Mouse (Mus musculus) myocyte (in vitro differentiated cells): ENCODE measurements around the gene Spryd7. TPM values are rescaled to one million over a fixed set of nuclear protein-coding genes. Genes with fewer than 3 reads are reported as not detected.
"Not testable (repeated sequence)": the region's sequence is repeated elsewhere in the genome, so short reads cannot be mapped to it uniquely, and the experiment has no call there.

Experiments
- H3K27me3 ChIP-seq: one replicate; pipeline ENCODE4 v1.6.1; 2011; ENCODE audit not compliant: control insufficient read depth, insufficient read depth, insufficient read length
- H3K36me3 ChIP-seq: one replicate; pipeline ENCODE4 v1.6.1; 2011; ENCODE audit not compliant: control insufficient read depth, insufficient read depth
- H3K4me2 ChIP-seq: one replicate; pipeline ENCODE4 v1.6.1; 2011; ENCODE audit warnings: low read depth, control low read depth
- H3K4me3 ChIP-seq: one replicate; pipeline ENCODE4 v1.5.1; 2011; ENCODE audit warnings: mild to moderate bottlenecking, control low read depth, moderate library complexity
- H3K79me2 ChIP-seq: one replicate; pipeline ENCODE4 v1.6.1; 2011; ENCODE audit not compliant: control insufficient read depth, insufficient read depth
- H3ac ChIP-seq: one replicate; pipeline ENCODE4 v1.6.1; 2011; ENCODE audit not compliant: control insufficient read depth, insufficient read length
- CEBPB ChIP-seq: IDR thresholded peaks from 2 replicates; pipeline ENCODE4 v1.6.1; 2011; ENCODE audit warnings: mild to moderate bottlenecking, moderate library complexity; ENCODE audit not compliant: poor library complexity, insufficient read depth, severe bottlenecking
- E2F4 ChIP-seq: IDR thresholded peaks from one replicate; pipeline ENCODE4 v1.6.1; 2011; ENCODE audit warnings: mild to moderate bottlenecking, control low read depth, moderate library complexity; ENCODE audit not compliant: insufficient read depth
- MAX ChIP-seq: IDR thresholded peaks from one replicate; pipeline ENCODE4 v1.6.1; 2011; ENCODE audit warnings: low read depth, mild to moderate bottlenecking, control low read depth
- MYOD1 ChIP-seq, 3 experiments: IDR thresholded peaks; one replicate each; pipeline ENCODE4 v1.6.1; 2011; ENCODE audit warnings: control low read depth in 2 of 3, low read depth in 2 of 3, mild to moderate bottlenecking in 2 of 3, moderate library complexity in 1 of 3; ENCODE audit not compliant: insufficient read length in 2 of 3, control insufficient read depth in 1 of 3
- MYOG ChIP-seq, 3 experiments: IDR thresholded peaks; one replicate each; pipeline ENCODE4 v1.6.1; 2011; ENCODE audit warnings: control low read depth in 2 of 3, low read depth in 2 of 3, mild to moderate bottlenecking in 2 of 3; ENCODE audit not compliant: insufficient read length in 2 of 3, control insufficient read depth in 1 of 3, insufficient read depth in 1 of 3
- POLR2A ChIP-seq: IDR thresholded peaks from one replicate; pipeline ENCODE4 v1.6.1; 2011; ENCODE audit warnings: low read depth, mild to moderate bottlenecking, control low read depth, moderate library complexity; ENCODE audit not compliant: insufficient read length
- POLR2AphosphoS2 ChIP-seq: IDR thresholded peaks from one replicate; pipeline ENCODE4 v1.6.1; 2011; ENCODE audit warnings: low read depth, control low read depth; ENCODE audit not compliant: insufficient read length
- REST ChIP-seq: IDR thresholded peaks from one replicate; pipeline ENCODE4 v1.6.1; 2011; ENCODE audit warnings: mild to moderate bottlenecking, control low read depth, moderate library complexity; ENCODE audit not compliant: insufficient read depth, insufficient read length
- SRF ChIP-seq: IDR thresholded peaks from one replicate; pipeline ENCODE4 v1.6.1; 2011; ENCODE audit warnings: low read depth; ENCODE audit not compliant: control insufficient read depth, insufficient read length
- TCF12 ChIP-seq: IDR thresholded peaks from one replicate; pipeline ENCODE4 v1.6.1; 2011; ENCODE audit warnings: mild to moderate bottlenecking, control low read depth; ENCODE audit not compliant: poor library complexity, insufficient read depth, severe bottlenecking
- TCF3 ChIP-seq: IDR thresholded peaks from one replicate; pipeline ENCODE4 v1.6.1; 2011; ENCODE audit warnings: low read depth, control low read depth; ENCODE audit not compliant: insufficient read length
- USF1 ChIP-seq: IDR thresholded peaks from one replicate; pipeline ENCODE4 v1.6.1; 2011; ENCODE audit warnings: low read depth, mild to moderate bottlenecking, control low read depth, moderate library complexity
- polyA plus RNA-seq: library from polyadenylated mRNA; unstranded; fragments of >200 nt; fragmentation: generic; extraction: Trizol; gene quantifications from one replicate; pipeline ENCODE4 v1.2.1, GENCODE M21; 2012; ENCODE audit warnings: missing spikeins

Gene Spryd7
- polyA plus RNA-seq, result 8.7 TPM

GRCm38 (mm10) chr14:61556289-61557147 lies at the start of gene Spryd7:
Spryd7 (minus strand) TSS chr14:61556886.
- peak in 2 of 3 experiments; percentile 4 to 26 for TF ChIP-seq MYOG (IDR thresholded peaks at IDR 0.05; ENCODE audit: control insufficient read depth in 1 of 3, insufficient read depth in 1 of 3, insufficient read length in 2 of 3, low read depth in 2 of 3)
- peak; percentile 91 for TF ChIP-seq POLR2AphosphoS2
- TF ChIP-seq POLR2A, result peak; percentile 92
- TF ChIP-seq MYOD1 (IDR thresholded peaks at IDR 0.05; ENCODE audit: control insufficient read depth in 1 of 3, insufficient read length in 2 of 3, low read depth in 2 of 3), result peak in 1 of 3 experiments; percentile 64
- TF ChIP-seq SRF, result no peak
- peak; percentile 57 for TF ChIP-seq USF1
- TF ChIP-seq TCF3, result no peak
- Histone ChIP-seq H3K36me3 (no peaks in the 10 kb centered on the region), H3K4me3 (peak within 1 kb of the TSS; percentile 32), H3K4me2 (peak within 1 kb of the TSS; percentile 81), H3K27me3 (no peaks in the 10 kb centered on the region), H3ac (peak within 1 kb of the TSS; percentile 65), H3K79me2 (no peaks in the 10 kb centered on the region)

GRCm38 (mm10) chr14:61606088-61606487 lies 49.4 kb upstream of the Spryd7 start:
- H3K79me2 ChIP-seq, H3K27me3 ChIP-seq, H3ac ChIP-seq, H3K4me3 ChIP-seq, H3K4me2 ChIP-seq, H3K36me3 ChIP-seq: not testable (repeated sequence)

GRCm38 (mm10) chr14:61604081-61604480 lies 47.4 kb upstream of the Spryd7 start:
- H3K27me3 ChIP-seq, result no peaks in the 10 kb centered on the region
- no peaks in the 10 kb centered on the region for H3K79me2 ChIP-seq
- no peak overlapping the region for H3ac ChIP-seq
- H3K36me3 ChIP-seq, result no peaks in the 10 kb centered on the region
- TF ChIP-seq E2F4 (no peak), TCF3 (no peak), REST (no peak), MAX (no peak), POLR2A (no peak), MYOG (IDR thresholded peaks at IDR 0.05; ENCODE audit: control insufficient read depth in 1 of 3, insufficient read depth in 1 of 3, insufficient read length in 2 of 3, low read depth in 2 of 3) (no peak), CEBPB (no peak), MYOD1 (IDR thresholded peaks at IDR 0.05; ENCODE audit: control insufficient read depth in 1 of 3, insufficient read length in 2 of 3, low read depth in 2 of 3) (no peak), USF1 (no peak), POLR2AphosphoS2 (no peak), TCF12 (no peak), SRF (no peak)
- H3K4me3 ChIP-seq, result no peak overlapping the region
- H3K4me2 ChIP-seq, result no peak overlapping the region

- H3ac ChIP-seq, result no peak overlapping the region
- no peaks in the 10 kb centered on the region for H3K27me3 ChIP-seq
- no peaks in the 10 kb centered on the region for H3K36me3 ChIP-seq
- peak overlapping the region; percentile 50 for H3K4me2 ChIP-seq
- no peaks in the 10 kb centered on the region for H3K79me2 ChIP-seq
- no peak overlapping the region for H3K4me3 ChIP-seq
- TF ChIP-seq CEBPB (no peak), USF1 (peak; percentile 93), TCF12 (no peak), MYOG (IDR thresholded peaks at IDR 0.05; ENCODE audit: control insufficient read depth in 1 of 3, insufficient read depth in 1 of 3, insufficient read length in 2 of 3, low read depth in 2 of 3) (peak in 2 of 3 experiments; percentile 54 to 68), MYOD1 (IDR thresholded peaks at IDR 0.05; ENCODE audit: control insufficient read depth in 1 of 3, insufficient read length in 2 of 3, low read depth in 2 of 3) (peak; percentile 61 to 84 (median 73)), TCF3 (no peak)
These were observed 46.5 kb upstream of the Spryd7 start for GRCm38 (mm10) chr14:61603069-61603755.

DNA sequence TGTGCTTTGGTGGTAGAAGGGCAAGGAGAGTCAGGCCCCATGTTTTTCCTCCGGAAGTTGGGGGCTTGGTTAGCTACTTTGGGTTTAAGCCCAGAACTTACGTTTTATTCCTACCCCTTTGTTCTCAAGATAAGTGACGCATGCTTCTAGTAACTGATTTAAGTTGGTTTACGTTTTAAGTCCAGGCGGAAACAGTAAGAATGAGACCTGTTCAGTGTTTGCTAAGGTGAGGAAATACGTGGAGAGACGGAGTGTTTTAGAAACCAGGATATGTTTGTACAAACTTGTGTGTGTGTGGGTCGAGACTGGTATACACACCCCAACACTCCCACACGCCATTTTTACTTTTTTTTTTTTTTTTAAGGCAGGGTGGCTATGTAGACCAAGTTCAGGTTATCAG lies 44.7 kb upstream of the Spryd7 start:
- no peaks in the 10 kb centered on the region for H3K79me2 ChIP-seq
- H3K4me3 ChIP-seq, result no peak overlapping the region
- peak overlapping the region; percentile 15 for H3K4me2 ChIP-seq
- H3K36me3 ChIP-seq, result no peaks in the 10 kb centered on the region
- TF ChIP-seq E2F4 (no peak), MAX (no peak), CEBPB (no peak), MYOD1 (IDR thresholded peaks at IDR 0.05; ENCODE audit: control insufficient read depth in 1 of 3, insufficient read length in 2 of 3, low read depth in 2 of 3) (no peak), MYOG (IDR thresholded peaks at IDR 0.05; ENCODE audit: control insufficient read depth in 1 of 3, insufficient read depth in 1 of 3, insufficient read length in 2 of 3, low read depth in 2 of 3) (no peak), USF1 (no peak), REST (no peak), SRF (no peak), POLR2A (no peak), TCF12 (no peak), POLR2AphosphoS2 (no peak), TCF3 (no peak)
- no peak overlapping the region for H3ac ChIP-seq
- H3K27me3 ChIP-seq, result no peaks in the 10 kb centered on the region
